Mouse (Mus musculus) left cerebral cortex, adult 18-20 months (tissue): ENCODE results near the gene Runx3. TPM values are rescaled to one million over a fixed set of nuclear protein-coding genes. Genes with fewer than 3 reads are reported as not detected.

Source experiments
- DNase-seq, 2 experiments: peaks; one replicate each; pipeline ENCODE4 v3.0.0; 2021 to 2022; ENCODE audit warnings: low spot score in 2 of 2, mixed read lengths in 1 of 2
- total RNA-seq, 2 experiments: library from RNA; stranded (reverse); gene quantifications; 2 replicates each; pipeline ENCODE4 v1.2.3; 2021

Runx3 gene
- total RNA-seq, 2 experiments from 2014 or later = 0.12 TPM; not detected in 1

DNA sequence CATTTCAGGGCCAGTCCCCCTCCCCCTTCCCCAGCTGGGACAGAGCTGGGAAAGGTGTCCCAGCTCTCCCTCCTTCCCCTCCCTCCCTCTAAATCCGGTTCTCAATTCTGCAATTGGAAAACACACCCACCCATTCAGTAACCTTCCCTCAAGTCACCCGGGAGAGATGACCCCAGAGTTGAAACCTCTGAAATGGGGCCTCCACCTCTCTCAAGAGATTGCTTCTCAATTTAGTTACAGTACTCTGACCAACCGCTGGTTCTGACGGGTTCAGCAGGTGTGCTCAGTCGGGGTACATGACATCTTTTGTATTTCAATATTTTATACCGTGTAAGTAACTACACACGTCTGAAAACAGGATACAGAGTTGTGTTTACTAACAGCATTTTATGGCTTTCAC is 28.2 kb downstream of the Runx3 start:
- no peak for DNase-seq

DNA sequence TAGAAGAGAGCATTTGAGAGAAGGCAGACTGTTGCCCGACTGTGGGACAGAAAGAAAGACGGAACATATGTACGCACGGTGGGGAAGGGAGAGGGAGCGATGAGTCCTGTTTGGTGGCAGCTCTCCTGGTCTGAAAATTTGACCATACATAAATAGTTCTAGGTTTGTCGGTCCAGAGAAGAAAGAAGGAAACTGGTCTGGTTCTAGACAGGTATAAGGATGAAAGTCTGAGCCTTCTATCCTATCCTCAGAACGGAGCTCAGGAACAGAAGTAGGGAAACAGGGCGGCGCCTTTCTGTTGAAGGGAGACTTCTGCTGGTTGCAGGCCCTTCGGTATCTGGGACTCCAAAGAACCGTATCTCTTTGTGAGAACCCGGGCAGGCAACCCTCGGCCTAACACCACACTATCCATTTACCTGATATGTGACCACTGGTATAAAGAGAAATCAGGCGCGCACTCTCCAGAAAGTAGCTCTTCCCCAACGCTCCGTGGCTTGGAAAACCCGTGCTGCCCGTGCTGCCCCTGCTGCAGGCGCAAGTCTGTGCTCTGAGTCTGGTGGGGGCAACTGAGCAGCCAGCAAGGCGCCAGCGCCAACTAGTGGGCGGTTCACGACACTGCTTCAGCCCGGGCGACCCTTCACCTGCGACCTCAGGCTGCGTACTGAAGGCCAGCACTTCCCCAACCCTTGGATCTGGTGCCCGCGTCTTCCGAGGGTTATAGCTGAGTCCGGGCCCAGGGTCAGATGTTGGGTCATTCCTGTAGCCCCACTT is 29.8 kb downstream of the Runx3 start:
- peak in 1 of 2 experiments; percentile 40 for DNase-seq

DNA sequence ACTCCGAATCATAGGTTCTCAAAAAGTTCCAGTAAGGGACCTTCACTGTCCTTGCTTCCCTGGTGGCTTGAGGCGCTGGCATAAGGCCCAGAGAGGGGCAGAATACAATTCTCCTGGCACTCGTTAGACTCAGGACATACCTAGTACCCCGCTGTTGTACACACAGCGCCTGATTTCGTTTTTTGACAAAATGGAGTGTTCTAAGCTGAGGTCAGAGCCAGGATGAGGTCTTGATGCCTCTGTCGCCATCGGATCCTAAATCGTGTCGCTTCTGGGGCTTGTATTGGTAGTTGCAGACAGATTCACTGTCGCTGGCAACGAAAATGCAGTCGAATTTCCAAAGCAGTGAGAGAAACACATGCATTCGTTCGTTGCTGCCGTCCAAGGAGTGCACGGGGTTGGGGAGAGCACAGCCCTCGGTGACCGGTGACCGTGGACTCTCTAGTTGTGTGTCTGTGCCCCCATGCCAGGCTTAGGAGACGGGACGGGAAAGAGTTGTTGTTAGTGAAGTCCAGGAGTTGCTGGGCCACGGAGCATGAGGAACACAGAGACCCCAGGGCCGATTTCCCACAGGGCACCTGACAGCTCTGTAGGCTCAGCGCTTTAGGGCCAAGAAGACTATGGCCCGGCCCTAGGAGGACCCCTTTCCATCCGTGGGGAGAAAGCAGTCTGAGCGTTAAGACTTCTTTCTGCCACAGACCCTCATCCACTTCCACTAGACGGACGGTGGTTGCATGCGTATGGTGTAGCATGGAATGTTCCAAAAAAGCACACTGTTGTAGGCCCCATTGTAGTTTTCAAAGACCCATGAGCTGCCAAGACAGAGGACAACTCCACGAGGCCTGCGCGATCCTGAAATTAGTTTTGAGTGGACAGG is 30.9 kb downstream of the Runx3 start:
- DNase-seq = no peak

DNA sequence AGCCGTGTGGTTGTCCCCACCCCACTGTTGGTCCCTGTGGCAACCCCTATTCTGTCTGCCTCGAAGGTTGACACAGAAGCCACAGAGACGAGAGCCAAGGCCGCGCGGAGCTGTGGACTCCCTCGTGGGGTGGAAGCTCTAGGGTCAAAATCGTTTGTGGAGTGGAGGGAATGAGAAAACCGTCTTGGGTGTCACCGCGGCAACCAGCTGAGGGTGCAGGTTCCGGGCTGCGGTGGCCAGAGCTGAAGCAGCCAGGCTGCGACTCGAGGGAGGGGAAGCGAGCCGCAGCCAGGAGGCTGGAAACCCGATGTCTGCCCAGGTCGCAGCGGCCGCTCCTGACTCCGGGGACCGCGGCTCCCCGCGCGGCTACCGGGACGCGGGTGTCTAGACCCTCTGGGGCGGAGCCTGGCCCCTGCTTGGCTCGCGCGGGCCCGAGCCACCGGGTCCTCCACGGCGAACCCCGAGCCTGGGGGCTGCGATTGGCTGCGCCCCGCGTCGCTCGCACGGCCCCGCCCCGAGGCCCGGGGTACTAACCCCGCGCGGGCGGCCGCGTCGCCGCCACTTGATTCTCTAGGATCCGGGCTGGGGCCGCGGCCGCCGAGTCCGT is 31.6 kb downstream of the Runx3 start:
- no peak for DNase-seq

DNA sequence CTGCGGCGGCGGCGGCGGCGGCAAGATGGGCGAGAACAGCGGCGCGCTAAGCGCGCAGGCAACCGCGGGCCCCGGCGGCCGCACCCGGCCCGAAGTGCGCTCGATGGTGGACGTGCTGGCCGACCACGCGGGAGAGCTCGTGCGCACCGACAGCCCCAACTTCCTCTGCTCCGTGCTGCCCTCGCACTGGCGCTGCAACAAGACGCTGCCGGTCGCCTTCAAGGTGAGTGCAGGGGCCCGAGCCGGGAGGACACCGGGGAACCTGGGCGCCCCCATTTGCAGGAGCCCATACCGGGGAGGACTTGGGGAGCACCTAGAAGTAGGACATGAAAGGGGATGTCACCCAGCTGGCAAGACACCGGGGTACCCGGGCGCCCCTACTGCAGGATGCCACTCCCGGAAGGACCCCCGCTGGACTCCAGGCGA is 32.4 kb downstream of the Runx3 start:
- DNase-seq = no peak

DNA sequence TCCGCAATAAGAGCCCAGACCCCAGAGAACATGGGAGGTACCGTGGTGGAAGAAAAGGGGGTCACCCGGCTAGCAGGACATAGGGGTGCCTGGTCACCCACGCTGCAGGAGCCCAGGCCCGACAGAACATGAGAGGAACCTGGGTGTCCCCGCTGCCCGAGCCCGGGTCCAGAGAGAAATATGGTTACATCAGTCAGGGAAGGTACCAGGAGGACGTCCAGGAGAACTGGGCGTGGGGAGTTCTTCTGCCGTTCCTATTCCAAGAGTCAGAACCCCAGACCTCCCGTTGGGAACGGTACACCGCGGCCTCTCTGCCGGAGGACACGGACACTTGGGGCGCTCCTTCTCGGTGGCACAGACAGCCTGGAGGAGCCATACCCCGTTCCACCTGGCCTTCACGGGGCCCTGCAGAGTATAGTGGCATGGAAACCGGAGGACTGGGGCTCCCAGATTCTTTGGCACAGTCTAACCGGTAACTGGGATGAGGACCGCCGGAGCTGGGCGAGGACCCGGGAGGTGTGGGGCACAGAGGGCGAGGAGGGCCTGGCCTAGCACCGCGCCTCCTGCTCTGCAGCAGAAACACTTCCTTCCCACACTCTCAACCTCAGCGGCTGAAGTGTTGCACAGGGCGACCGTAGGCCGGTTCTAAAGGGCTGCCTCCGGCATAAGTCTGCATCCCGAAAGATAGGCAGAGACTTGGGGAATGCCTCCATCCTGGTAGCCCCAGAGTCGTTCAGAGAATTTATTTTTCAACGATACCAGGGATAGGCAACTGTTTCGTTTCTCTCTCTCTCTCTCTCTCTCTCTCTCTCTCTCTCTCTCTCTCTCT is 33.0 kb downstream of the Runx3 start:
- no peak for DNase-seq

DNA sequence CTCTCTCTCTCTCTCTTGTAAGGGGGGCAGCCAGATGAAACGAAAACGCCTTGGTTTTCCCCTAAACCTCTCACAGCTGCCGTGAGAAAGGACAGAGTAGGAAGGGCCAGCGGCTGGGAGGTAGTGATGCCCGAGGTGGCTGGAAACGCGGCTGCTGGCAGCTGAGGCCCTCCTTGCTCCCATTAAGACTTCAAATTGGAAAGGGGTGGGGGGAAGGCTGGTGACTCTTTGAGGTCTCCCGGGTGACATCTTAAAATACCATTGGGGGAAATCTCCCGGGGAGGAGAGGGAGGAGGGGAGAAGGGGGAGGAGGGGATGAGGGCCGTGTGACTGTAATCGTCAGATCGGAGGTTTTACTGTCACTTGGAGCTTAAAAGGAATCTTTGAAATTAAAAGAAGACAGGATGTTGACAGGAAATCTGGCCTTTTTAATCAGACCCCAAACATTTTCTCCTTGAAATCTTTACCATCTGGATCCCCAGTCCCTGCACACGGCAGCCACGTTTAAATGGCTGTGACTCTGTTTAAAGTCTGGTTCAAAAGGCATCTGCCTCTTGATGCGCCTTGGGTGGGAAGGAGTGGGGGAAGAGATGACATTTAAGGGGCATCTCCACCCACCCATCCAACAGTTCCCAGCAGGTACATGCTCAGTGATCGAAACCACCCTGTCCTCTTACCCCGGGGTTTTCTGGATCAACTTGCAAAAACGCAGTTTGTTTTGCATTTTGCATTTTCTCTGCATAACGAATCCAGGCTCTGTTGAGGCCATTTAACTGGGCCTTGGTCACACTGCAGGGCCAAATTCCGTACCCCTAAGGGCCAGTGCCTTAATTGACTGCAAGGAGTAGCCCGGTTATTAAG is 33.9 kb downstream of the Runx3 start:
- no peak for DNase-seq

DNA sequence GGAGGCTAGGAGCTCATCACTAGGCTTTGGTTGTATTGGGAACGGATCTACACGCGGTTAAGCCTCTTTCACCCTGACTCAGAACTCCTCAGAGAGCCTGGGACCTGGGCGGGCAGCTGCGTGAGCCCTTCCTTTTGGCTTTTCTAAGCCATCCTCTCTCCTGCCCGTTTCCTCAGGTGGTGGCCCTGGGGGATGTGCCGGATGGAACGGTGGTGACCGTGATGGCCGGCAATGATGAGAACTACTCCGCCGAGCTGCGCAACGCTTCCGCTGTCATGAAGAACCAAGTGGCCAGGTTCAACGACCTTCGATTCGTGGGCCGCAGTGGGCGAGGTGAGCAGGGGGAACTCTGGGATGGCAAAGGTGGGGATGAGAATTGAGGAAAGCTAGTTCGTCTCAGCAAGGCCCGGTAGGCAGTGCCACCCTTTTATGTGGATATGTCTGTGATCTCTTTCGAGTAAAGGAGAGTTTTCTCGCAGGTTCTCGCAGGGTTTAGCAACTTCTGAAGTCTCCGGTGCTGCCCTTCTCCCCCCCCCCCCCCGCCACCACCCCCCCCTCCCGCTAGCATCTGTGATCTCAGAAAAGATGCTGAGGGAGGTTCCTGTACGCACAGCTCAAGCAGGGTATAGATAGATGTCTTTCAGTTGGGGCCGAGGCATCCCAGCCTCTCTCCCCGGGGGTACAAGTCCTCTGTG is 34.8 kb downstream of the Runx3 start:
- no peak for DNase-seq

DNA sequence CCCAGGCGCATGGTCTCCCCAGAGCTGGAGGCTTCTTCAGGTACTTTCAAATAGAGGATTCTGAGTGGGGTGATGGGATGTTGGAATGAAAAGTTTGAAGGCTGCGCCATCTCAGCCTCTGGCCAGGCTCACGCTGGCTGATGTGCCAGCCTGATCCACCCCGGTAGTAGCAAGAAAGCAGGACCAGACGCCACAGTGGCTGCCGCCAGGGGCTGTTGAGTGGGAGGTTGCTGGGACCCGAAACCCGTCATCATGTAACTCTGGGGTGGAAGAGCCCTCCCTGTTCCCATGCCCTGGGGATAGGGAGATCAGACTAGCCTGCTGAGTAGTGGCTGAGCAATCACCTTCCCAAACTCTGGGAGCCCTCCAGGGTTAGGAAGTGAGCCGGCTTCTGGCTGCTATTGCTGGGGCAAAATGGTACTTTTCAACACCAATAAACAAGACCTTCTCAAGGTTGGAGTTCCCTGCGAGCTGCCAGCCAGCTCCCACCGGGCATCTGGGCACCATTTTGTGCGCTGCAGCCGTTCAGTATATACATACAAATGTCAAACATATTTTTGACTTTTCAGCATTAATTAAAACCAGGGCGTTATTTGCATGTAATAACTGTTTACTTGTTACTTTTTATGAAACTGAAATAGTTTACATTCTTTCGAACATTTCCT is 35.5 kb downstream of the Runx3 start:
- DNase-seq = no peak

DNA sequence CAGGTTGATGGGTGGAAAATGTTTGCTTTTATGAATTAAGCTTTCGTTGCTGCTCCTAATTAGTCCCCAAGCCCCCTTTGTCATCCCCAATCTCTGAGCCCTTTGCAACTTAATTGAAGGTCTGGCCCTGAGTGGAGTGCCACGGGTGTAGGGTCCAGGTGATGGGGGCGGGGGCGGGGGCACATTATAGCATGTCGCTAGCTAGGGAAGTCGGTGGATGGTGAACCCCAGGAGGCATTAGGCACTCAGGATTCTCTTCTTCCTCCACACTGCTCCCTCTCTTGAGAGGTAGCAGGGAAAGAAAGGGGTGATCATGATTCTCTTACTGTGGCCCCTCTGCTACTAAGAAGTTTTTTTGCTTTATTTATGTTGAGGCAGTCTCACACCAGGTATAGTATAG is 36.1 kb downstream of the Runx3 start:
- DNase-seq = no peak

DNA sequence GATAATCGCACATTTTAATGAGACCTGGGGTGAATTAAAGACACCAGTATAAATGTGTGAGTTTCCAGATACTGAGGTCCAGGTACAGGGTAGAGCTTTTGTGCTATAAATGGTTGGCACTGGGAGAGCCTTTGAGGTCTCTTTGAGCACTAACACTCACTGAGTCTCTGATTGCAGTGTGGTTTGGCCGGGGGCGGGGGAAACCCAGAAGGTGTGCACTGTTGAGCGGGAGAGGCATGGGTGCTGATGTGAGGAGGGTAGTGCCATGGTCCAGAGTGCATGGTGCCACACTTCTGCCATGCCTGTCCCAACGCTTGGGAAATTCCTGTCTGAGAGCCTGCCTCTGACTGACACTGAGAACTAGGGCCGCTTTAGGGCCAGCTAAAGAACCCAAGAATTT is 36.9 kb downstream of the Runx3 start:
- DNase-seq = no peak

DNA sequence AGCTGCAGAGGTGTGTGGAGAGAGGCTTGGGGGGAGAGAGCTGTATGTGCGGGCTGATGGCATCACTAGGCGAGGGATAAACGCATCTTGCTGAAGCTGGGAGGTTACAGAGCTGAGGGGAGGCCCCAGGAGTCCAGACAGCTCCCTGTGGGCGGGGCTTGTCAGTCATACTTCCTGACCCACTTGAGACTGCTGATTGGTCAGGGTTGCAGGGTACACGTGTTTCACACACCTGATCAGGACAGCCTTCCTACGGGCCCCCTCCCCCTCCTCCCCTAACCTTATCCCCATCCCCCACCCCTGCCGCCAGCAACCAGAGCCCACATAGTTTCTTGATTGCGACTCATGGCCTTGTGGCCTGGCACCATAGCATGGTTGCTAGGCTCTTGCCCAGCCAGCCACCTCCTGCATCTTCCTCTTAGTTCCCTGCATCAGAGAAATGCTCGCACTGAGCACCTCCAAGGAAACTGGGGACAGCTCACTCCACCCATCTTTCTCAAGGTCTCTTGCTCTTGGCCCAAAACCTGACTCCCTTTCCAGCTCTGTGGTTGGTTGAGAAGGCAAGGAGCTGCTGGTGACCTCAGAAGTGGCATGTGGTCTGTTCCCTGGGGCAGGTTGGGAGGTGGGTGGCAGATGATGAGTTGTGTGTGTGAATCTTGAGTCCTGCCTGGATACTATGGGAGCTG is 38.4 kb downstream of the Runx3 start:
- no peak for DNase-seq

DNA sequence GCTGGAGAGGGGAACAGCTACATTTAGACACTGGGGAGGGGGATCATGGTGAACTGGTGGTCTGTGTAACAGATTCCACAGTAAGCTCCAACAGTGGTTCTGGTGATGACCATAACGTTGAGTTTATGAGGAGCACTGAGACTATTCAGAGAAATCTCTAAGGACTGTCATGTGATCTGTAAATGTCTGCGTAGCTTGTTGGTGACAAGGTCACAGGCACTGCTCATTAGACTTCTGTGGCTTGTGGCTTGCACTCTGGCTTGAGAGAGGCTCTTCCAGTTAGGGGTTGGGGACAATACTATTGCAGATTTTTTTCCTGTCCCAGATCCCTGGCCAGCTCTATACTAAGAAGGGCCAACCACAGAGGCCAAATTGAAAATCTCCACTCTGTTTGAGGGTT is 39.2 kb downstream of the Runx3 start:
- DNase-seq = no peak

DNA sequence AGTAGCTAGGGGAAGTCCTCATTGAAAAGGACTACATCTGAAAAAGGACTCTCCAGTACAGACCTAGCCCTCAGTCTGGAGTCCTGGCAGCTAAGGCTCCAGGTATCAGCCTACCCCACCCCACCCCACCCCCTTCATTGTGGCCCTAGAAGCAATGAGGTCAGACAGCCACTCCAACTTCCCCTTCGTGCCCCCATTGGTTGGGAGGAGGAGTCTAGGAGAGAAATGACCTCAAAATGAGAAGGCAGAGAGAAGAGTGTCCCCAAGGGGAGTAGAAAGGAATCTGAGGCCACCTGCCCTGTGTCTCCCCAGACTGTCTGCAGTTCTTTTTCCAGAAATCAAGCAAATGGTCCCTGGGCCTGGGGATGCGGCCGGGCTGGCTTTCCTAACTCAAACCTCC is 39.7 kb downstream of the Runx3 start:
- no peak for DNase-seq

DNA sequence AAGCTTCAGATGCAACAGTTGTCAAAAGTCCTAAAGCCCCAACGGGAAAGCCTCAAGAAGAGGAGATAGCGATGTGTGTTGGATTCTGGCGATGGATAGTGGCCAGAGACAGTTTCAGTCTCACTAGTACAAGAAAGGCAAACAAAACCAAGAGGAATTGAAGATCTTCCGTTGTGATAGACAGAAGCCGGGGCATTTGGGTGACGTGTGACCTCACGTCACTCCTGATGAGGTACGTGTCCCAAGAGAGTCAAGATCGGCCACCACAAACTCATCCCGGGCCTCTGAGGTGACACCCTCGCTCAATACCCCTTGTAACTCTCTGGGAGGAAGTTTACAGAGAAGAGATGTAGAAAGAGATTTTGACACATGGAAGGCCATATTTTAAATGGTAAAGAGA is 41.0 kb downstream of the Runx3 start:
- no peak for DNase-seq

DNA sequence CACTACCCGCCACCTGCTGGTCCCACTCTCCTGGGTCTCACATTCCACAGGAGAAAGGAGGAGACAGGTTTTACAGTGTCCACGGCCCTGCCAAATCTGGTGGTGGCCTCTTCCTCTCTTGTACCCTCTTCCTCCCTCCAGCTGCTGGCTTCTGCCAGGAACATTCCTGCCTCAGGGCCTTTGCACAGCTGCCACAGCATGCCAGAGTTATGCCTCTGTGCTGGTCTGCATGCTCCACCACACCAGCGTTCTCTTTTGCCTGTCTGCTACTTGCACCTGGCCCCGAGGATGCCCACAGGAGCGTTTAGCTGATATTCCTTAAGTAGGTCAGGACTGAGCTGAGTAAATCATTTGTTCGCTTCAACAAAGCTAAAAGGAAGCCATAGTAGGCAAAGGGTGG is 45.3 kb downstream of the Runx3 start:
- DNase-seq = no peak

DNA sequence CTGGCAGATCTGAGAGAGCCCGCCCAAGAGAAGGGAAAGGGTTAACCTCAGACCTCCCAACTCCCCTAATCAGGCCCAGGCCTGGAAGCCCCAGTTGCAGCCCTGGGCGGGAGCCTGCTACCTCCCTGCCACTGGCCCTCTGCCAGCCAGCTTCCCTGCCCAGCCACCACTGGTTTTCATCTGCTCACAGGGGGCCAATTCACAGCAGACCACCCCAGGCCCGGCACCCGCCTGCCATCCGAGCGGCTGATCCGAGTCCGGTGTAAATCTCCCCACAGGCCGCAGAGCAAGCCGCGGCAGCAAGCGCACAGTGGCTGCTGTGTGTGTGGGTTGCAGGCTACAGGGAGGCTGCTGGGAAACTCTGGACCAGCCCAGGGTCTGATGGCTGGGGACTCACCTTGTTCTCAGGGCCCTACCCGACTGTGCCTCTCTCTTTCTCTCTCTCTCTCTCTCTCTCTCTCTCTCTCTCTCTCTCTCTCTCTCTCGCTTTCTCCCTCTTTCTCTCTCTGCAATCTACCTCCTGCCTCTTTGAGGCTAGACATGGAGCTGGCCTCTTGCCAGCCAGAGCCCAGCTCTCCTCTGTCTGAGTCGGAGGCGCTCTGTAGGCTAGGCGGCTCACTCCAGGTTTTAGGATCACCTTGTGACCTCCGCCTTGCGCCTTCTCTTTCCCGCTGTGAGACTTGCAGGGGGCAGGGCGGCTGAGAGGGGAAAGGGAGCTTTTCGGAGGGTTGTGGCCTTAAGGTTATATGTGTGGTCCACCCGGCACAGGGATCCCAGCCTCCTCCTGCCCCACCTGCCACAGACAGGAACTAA is 46.2 kb downstream of the Runx3 start:
- DNase-seq = no peak
